ENCODE assay signal across 8 mouse cellular contexts in the genomic region with DNA sequence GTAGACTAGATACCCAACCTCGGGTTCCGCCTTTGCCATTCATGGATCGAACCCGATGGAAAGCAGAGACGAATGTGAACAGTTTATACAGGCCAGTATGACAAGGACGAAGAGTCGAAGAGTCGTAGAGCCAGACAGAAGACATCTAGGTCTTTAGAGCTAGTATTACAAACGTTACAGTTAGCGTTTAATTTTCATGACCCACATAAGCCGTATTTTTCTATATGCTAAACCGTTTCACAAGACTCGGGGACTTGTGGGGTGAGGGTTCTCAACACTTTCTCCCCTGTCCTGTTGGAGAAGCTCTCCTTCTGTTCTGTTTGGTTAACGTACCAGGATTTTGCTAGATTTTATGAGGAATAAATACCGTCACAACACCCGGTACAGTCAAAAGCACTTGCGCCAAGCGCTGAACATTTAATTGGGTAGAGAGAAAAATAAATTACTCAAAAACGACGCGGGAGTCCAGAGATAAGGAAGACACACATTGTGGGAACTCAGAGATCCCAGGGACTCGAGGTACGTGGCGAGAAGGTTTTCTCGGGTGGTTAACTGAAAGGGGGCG. TPM values are rescaled to one million over a fixed set of nuclear protein-coding genes. Genes with fewer than 3 reads are reported as not detected.
A peak's percentile ranks its signal among the peaks of the same experiment; 100 is the strongest.
DNase-seq lines count a peak whose midpoint lies in the region; ATAC-seq and TF ChIP-seq lines count a peak whose summit lies in the region.

No protein-coding gene starts in this region.

- H3K9me3 ChIP-seq in megakaryocyte, embryonic 14.5 days, result no peaks in the 10 kb centered on the region
- H3K9me3 ChIP-seq in limb, embryonic 10.5 days (replicated peaks), result no peaks in the 10 kb centered on the region

- no peaks in the 10 kb centered on the region for H3K27me3 ChIP-seq in cerebellum, adult 2 months (ENCODE audit: control insufficient read depth, insufficient read depth, low read length)
- H3K27me3 ChIP-seq in megakaryocyte, embryonic 14.5 days (replicated peaks), result peaks cover 52% of the 10 kb centered on the region
- H3K27me3 ChIP-seq in limb, embryonic 10.5 days (ENCODE audit: low read depth, poor library complexity, severe bottlenecking), result peaks cover 27% of the 10 kb centered on the region

- ATAC-seq in megakaryocyte, adult 5-6 weeks (ENCODE audit: poor library complexity, severe bottlenecking), result no peak

- no peak for DNase-seq in cerebellum, adult 2 months
- no peak for DNase-seq in cerebellum, adult 9-10 months
- no peak for DNase-seq in limb, embryonic 10.5 days (ENCODE audit: low spot score)
- DNase-seq in skeletal muscle tissue, adult 2 months (ENCODE audit: low read depth, low spot score), result peak; percentile 12
- no peak for DNase-seq in left cerebral cortex, postnatal 4 days
- DNase-seq in frontal cortex, adult 2 months (ENCODE audit: extremely low spot score in 1 of 2, low spot score in 1 of 2), result no peak

- no peak for TF ChIP-seq CTCF in cerebellum, adult 2 months (IDR thresholded peaks at IDR 0.05; ENCODE audit: borderline replicate concordance, insufficient read depth, low read depth, low read length)

- no peaks in the 10 kb centered on the region for H3K36me3 ChIP-seq in megakaryocyte, embryonic 14.5 days (replicated peaks; ENCODE audit: low read length)
- no peaks in the 10 kb centered on the region for H3K36me3 ChIP-seq in limb, embryonic 10.5 days

- H3K4me1 ChIP-seq in cerebellum, adult 2 months (ENCODE audit: control insufficient read depth, insufficient read depth, low read length), result no peaks in the 10 kb centered on the region; the same call in 1 of the 2 replicates
- H3K4me1 ChIP-seq in megakaryocyte, embryonic 14.5 days, result peaks cover 27% of the 10 kb centered on the region
- peaks cover 14% of the 10 kb centered on the region for H3K4me1 ChIP-seq in limb, embryonic 10.5 days

- no peak for TF ChIP-seq POLR2A in cerebellum, adult 2 months (IDR thresholded peaks at IDR 0.05; ENCODE audit: borderline replicate concordance, insufficient read depth, low read length)

- WGBS in cerebellum, adult 2 months, result 2% methylated on average over 26 of the region's 26 CpGs
- 6% methylated on average over 26 of the region's 26 CpGs for WGBS in limb, embryonic 10.5 days

- H3K4me3 ChIP-seq in cerebellum, adult 2 months (replicated peaks; ENCODE audit: insufficient read depth, low read depth, low read length), result peak overlapping the region; percentile 78
- H3K4me3 ChIP-seq in megakaryocyte, embryonic 14.5 days (replicated peaks), result peak overlapping the region; percentile 90
- peak overlapping the region; percentile 61 for H3K4me3 ChIP-seq in limb, embryonic 10.5 days

- intact Hi-C loops in left cerebral cortex, postnatal 4 days (cut with DNase I), result loop anchor here (10.0 kb wide), 1 partner anchor 214 kb away; no protein-coding TSS in a partner anchor

- peak overlapping the region; percentile 90 for H3K27ac ChIP-seq in cerebellum, adult 2 months (ENCODE audit: insufficient read depth, low read length)
- peak overlapping the region; percentile 67 for H3K27ac ChIP-seq in limb, embryonic 10.5 days

RNA-seq across cellular contexts. Expression of a gene that starts 13.7 kb away (rescaled TPM):
- 24.3 and 30.9 TPM in 2 replicates for polyA plus RNA-seq in cerebellum, adult 2 months (2012; rRNA removed)
- polyA plus RNA-seq in megakaryocyte, embryonic 14.5 days (2012; ENCODE audit: insufficient read depth, low replicate concordance), result 1.3 TPM in 1 of 2 replicates, not detected in the other
- not detected in 2 replicates for total RNA-seq in megakaryocyte, adult 5-6 weeks (2015)
- not detected in 2 replicates for total RNA-seq in megakaryocyte, adult 5-6 weeks (2017)
- polyA plus RNA-seq in limb, embryonic 10.5 days (2016; fragmentation: Nextera tagmentation; extraction: Ambion mirVana), result 0.11 and 0.33 TPM in 2 replicates
- 10 to 100 TPM; 45.6 to 51.6 TPM for total RNA-seq in left cerebral cortex, postnatal 4 days (2021)
- 13.0 and 14.6 TPM in 2 replicates for polyA plus RNA-seq in frontal cortex, adult 2 months (2012; rRNA removed)

RNA-seq across cellular contexts. Expression of a gene that starts 14.7 kb away (rescaled TPM):
- 0.38 and 0.44 TPM in 2 replicates for polyA plus RNA-seq in cerebellum, adult 2 months (2012; rRNA removed)
- not detected in 2 replicates for polyA plus RNA-seq in megakaryocyte, embryonic 14.5 days (2012; ENCODE audit: insufficient read depth, low replicate concordance)
- total RNA-seq in megakaryocyte, adult 5-6 weeks (2015), result not detected in 2 replicates
- total RNA-seq in megakaryocyte, adult 5-6 weeks (2017), result not detected in 2 replicates
- not detected in 2 replicates for polyA plus RNA-seq in limb, embryonic 10.5 days (2016; fragmentation: Nextera tagmentation; extraction: Ambion mirVana)
- total RNA-seq in left cerebral cortex, postnatal 4 days (2021), result under 1 TPM in 1 of 2 experiments, not detected in 1; 0.18 TPM
- 0.29 and 0.32 TPM in 2 replicates for polyA plus RNA-seq in frontal cortex, adult 2 months (2012; rRNA removed)

RNA-seq across cellular contexts. Expression of a gene that starts 15.2 kb away (rescaled TPM):
- 83.6 and 88.3 TPM in 2 replicates for polyA plus RNA-seq in cerebellum, adult 2 months (2012; rRNA removed)
- 2.8 and 4.3 TPM in 2 replicates for polyA plus RNA-seq in megakaryocyte, embryonic 14.5 days (2012; ENCODE audit: insufficient read depth, low replicate concordance)
- total RNA-seq in megakaryocyte, adult 5-6 weeks (2015), result 29.8 and 34.5 TPM in 2 replicates
- total RNA-seq in megakaryocyte, adult 5-6 weeks (2017), result 30.0 and 31.4 TPM in 2 replicates
- 36.1 and 40.4 TPM in 2 replicates for polyA plus RNA-seq in limb, embryonic 10.5 days (2016; fragmentation: Nextera tagmentation; extraction: Ambion mirVana)
- 10 to 100 TPM; 28.3 to 35.0 TPM for total RNA-seq in left cerebral cortex, postnatal 4 days (2021)
- 57.7 and 60.2 TPM in 2 replicates for polyA plus RNA-seq in frontal cortex, adult 2 months (2012; rRNA removed)

RNA-seq across cellular contexts. Expression of a gene that starts 40.1 kb away (rescaled TPM):
- polyA plus RNA-seq in cerebellum, adult 2 months (2012; rRNA removed), result not detected in 2 replicates
- polyA plus RNA-seq in megakaryocyte, embryonic 14.5 days (2012; ENCODE audit: insufficient read depth, low replicate concordance), result not detected in 2 replicates
- not detected in 2 replicates for total RNA-seq in megakaryocyte, adult 5-6 weeks (2015)
- not detected in 2 replicates for total RNA-seq in megakaryocyte, adult 5-6 weeks (2017)
- not detected in 2 replicates for polyA plus RNA-seq in limb, embryonic 10.5 days (2016; fragmentation: Nextera tagmentation; extraction: Ambion mirVana)
- not detected for total RNA-seq in left cerebral cortex, postnatal 4 days (2021)
- not detected in 2 replicates for polyA plus RNA-seq in frontal cortex, adult 2 months (2012; rRNA removed)

RNA-seq across cellular contexts. Expression of a gene that starts 40.2 kb away (rescaled TPM):
- polyA plus RNA-seq in cerebellum, adult 2 months (2012; rRNA removed), result 15.4 and 18.5 TPM in 2 replicates
- not detected in 2 replicates for polyA plus RNA-seq in megakaryocyte, embryonic 14.5 days (2012; ENCODE audit: insufficient read depth, low replicate concordance)
- total RNA-seq in megakaryocyte, adult 5-6 weeks (2015), result not detected in 2 replicates
- not detected in 2 replicates for total RNA-seq in megakaryocyte, adult 5-6 weeks (2017)
- not detected in 2 replicates for polyA plus RNA-seq in limb, embryonic 10.5 days (2016; fragmentation: Nextera tagmentation; extraction: Ambion mirVana)
- total RNA-seq in left cerebral cortex, postnatal 4 days (2021), result under 1 TPM in 1 of 2 experiments, not detected in 1; 0.20 TPM
- polyA plus RNA-seq in frontal cortex, adult 2 months (2012; rRNA removed), result 14.1 and 16.2 TPM in 2 replicates
